Mouse (Mus musculus): ENCODE measurements around the gene Zcchc24.

- TF ChIP-seq GATA2 (IDR thresholded peaks at IDR 0.05; ENCODE audit: borderline replicate concordance, low read depth, low read length) (no peak), CTCF (IDR thresholded peaks at IDR 0.05; ENCODE audit: low read depth, low read length) (no peak)
Observed at GRCm38 (mm10) chr14:25768915-25769625, at the start of gene Zcchc24.

Measured in G1E (cell line).